Mouse (Mus musculus): ENCODE measurements around the gene Srd5a1.
"Not testable (repeated sequence)": the region's sequence is repeated elsewhere in the genome, so short reads cannot be mapped to it uniquely, and the experiment has no call there.

The Srd5a1 gene

DNA sequence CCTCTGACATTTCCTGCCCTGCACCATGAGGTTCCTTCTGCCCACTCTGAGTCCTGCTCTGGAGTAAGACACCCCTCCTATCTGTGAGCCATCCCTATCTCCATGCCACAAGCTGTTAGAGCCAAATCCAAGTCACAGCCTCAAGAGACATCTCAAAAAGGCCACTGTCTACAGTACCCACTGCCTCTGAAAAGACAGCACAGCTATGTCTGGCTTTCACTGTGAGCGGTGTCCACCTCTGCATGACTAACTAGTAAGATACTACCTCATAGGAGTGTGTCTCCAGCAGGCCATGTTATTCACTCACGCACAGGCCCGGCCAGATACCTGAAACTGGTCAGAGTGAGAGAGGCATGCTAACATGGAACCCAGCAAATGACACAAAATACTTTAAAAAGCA, 16.7 kb upstream of the Srd5a1 start:
- no peak for DNase-seq (ENCODE audit: extremely low read depth, low read depth)

- DNase-seq (ENCODE audit: extremely low read depth, low read depth): no peak
Measured at GRCm38 (mm10) chr13:69624510-69624909, 13.3 kb upstream of the Srd5a1 start.

GRCm38 (mm10) chr13:69623843-69624242, 12.6 kb upstream of the Srd5a1 start:
- DNase-seq (ENCODE audit: extremely low read depth, low read depth): no peak

- DNase-seq (ENCODE audit: extremely low read depth, low read depth): no peak
Measured at GRCm38 (mm10) chr13:69616716-69617115, 5.5 kb upstream of the Srd5a1 start.

DNA sequence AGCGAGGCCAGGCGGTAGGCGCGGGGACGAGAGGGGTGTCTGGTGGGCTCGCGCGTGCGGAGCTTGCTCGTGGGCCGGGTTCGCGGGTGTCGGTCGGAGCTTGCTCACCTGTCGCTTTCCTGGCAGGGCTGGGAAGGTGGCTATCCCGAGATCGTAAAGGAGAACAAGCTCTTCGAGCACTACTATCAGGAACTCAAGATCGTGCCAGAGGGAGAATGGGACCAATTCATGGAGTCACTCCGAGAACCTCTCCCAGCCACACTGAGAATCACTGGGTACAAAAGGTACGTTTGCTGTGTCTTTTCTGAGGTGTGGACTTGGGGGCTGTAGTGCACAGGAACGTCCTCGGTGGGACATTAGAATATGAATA, 918 bp upstream of the Srd5a1 start:
- no peak for DNase-seq (ENCODE audit: extremely low read depth, low read depth)

GRCm38 (mm10) chr13:69610751-69611397, 368 bp downstream of the Srd5a1 start:
- DNase-seq (ENCODE audit: extremely low read depth, low read depth): no peak

DNA sequence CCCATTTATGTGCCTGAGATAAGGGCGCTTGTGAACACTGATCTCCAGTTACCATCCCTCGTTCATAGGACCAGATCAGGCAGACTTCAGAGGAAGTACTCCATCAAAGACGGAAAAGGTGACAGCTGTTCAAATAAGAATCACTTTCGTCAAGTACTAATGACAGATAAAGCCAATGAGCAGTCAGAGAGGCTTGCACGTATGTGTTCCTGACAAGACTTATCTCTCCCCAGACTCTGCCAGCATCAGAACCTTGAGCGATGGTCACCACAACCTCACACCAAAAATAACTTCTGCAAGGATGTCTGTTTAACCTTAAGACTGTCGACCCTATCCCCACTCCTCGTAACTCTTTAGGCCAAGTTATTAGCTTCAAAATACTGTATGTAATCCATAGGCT, 2.5 kb downstream of the Srd5a1 start:
- no peak for DNase-seq (ENCODE audit: extremely low read depth, low read depth)

DNA sequence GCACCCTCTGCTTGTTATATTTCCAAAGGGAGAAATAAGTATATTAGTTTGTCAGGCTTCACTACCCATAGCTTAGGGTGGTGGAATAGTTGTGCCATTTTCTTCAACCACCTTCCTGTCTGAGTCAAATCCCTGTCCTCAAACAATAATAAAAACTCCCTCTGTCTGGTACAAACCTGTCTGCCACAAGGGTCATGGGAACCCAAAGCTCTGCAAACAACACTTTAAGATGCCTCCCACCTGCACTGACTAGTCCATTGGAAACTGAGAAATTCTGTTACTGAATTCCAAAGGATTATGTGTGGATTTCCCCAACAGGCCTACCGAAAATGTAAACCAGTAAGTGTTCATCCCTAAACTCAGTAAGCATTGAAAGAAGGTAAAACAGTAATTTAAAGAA, 6.6 kb downstream of the Srd5a1 start:
- DNase-seq (ENCODE audit: extremely low read depth, low read depth): no peak

DNA sequence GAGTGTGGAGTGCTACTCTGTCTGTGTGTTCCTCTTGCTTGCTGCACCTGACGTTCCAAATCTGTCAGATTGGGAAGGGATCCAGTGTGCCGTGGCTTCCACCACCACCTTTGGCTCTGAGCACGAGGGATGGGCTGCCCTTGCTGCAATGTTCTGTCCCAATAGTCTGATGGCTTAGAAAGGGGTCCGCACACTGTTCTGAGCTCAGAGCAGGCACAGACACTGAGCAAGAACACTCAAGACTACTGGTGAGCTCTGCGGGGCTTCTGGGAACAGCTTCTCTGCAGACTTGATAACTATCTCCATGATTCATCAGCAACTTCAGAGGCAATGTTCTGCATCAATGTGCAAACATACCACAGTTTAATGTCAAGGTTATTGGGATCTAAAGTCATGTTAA, 9.9 kb downstream of the Srd5a1 start:
- no peak for DNase-seq (ENCODE audit: extremely low read depth, low read depth)

GRCm38 (mm10) chr13:69600863-69601262, 10.4 kb downstream of the Srd5a1 start:
- DNase-seq (ENCODE audit: extremely low read depth, low read depth): not testable (repeated sequence)

- DNase-seq (ENCODE audit: extremely low read depth, low read depth): no peak
Measured at GRCm38 (mm10) chr13:69598867-69599266, 12.4 kb downstream of the Srd5a1 start.

GRCm38 (mm10) chr13:69596515-69596914, 14.7 kb downstream of the Srd5a1 start:
- no peak for DNase-seq (ENCODE audit: extremely low read depth, low read depth)

DNA sequence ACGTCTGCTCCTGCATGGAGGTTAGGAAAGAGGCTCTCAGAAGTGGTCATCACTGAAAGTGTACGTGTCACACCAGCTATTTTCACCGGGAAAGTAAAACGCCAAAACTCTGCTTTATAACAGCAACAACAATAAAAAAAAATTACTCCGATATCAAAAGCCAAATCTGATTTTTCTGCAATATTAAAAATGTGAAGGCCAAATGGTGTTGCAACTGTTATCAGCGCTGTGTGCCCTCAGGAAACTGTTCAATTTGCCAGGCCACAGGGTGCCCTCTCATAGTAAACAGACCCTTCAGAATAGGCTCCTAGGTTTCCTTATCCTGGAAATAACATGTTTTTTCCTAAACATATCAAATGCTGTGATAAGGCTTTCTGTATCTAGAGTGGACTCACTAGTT, 15.3 kb downstream of the Srd5a1 start:
- no peak for DNase-seq (ENCODE audit: extremely low read depth, low read depth)

DNA sequence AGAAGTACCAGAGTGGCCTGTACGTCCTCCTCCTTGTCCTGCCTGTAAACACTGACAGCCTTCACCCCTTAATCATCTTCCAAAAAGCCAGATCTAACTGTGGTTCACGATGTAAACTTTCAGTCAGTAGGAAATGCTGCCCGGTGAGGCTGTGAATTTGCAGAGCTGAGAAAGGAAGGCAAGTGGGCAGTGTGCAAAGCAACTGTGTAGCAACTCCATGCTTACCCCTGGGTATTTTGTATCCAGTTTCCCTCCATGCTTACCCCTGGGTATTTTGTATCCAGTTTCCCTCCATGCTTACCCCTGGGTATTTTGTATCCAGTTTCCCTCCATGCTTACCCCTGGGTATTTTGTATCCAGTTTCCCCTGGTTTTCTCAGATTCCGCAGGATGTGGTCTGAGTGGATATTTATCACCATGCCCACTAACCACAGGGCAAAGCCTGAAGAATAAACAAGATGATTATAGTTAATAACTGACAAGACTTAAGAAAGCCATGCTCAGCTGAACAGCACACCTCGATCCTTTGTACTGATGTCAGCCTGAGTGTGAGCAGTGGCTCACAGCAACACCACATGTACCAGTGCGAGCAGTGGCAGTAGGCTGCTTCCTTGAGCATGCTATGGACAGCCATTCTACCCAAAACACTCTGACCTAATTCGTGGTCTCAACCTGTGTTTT, 16.5 kb downstream of the Srd5a1 start:
- no peak for DNase-seq (ENCODE audit: extremely low read depth, low read depth)

DNA sequence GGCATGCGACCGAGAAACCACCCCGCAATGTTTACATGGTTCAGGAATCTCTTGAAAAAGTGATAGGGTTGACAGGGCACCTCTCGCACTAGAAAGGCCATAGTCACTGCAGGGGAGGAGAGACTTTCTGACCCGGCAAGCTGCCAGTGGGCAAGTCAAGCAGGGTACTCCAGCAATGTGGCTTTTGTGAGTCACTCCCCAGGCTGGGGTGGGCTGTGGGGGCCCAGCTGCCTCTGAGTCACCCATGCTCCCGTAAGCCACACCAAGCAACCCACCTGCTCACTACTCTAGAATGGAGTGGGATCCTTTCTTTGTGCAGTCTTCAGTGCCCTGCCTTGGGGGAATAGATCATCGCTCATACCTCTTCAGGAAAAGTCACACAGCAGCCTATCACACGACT, 17.8 kb downstream of the Srd5a1 start:
- no peak for DNase-seq (ENCODE audit: extremely low read depth, low read depth)

DNA sequence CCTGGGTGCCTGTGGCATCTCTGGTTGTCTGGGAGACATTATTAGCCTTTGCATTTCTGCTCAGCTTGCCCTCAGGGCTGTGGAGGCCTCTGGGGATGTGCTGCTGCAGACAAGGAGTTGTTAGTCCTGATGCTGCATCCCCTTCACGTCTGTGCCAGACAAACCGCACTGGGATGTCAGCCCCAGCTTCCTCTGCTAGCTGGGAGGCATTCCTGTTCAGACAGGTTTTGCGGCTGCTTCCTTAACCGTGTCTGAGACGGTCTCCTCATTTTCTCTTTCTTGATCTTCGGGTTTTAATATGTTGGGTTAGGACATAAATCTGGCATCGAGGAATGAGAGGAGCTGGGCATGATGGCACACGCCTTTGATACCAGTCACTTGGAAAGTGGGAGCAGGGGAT, 19.0 kb downstream of the Srd5a1 start:
- DNase-seq (ENCODE audit: extremely low read depth, low read depth): no peak

DNA sequence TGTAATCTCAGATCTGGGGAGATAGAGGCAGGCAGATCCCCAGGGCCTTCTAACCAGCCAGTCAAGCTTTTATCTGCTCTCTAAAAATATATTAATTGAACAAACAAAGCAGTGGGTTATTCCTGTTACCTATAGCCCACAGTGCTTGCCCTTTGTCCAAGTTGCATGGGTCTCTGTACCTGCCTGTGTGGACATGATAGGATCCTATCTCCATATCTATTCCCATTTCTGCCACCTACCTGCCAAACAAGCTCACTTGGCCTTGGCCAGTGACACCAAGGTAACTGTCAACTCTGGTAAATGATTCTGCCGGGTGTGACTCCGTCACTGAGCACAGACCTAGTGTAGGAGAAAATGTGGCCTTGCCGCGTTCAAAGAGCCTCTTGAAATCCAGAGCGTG, 19.9 kb downstream of the Srd5a1 start:
- no peak for DNase-seq (ENCODE audit: extremely low read depth, low read depth)

- DNase-seq (ENCODE audit: extremely low read depth, low read depth): no peak
Measured at GRCm38 (mm10) chr13:69588263-69588662, 23.0 kb downstream of the Srd5a1 start.

GRCm38 (mm10) chr13:69587849-69588248, 23.4 kb downstream of the Srd5a1 start:
- no peak for DNase-seq (ENCODE audit: extremely low read depth, low read depth)

GRCm38 (mm10) chr13:69586337-69586736, 24.9 kb downstream of the Srd5a1 start:
- DNase-seq (ENCODE audit: extremely low read depth, low read depth): no peak

GRCm38 (mm10) chr13:69585828-69586227, 25.4 kb downstream of the Srd5a1 start:
- no peak for DNase-seq (ENCODE audit: extremely low read depth, low read depth)

DNA sequence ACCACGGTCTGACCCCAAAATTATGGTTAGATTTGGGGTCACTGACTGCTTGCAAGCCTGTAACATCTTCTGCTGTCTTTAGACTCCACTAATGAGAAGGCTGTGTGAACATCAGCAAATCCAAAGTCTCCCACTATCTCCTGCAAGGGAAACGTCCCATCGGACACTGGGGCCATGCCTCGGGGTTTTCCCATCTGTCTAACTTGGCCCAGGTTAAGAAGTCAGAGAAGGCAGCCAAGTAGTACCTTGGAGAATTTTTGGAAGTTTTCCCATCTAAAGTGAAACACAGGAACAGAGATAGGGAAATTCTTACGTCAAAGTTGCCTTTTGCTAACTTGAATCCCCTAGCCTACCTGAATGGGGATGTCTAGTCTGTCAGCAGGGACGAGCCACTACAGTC, 27.7 kb downstream of the Srd5a1 start:
- DNase-seq (ENCODE audit: extremely low read depth, low read depth): no peak

- no peak for DNase-seq (ENCODE audit: extremely low read depth, low read depth)
Measured at GRCm38 (mm10) chr13:69582411-69582810, 28.8 kb downstream of the Srd5a1 start.

Measured in MEL-GATA-1-ER (cell line).